Mouse (Mus musculus) liver, adult 2 months (tissue): ENCODE measurements at regions not wholly inside any gene's neighbourhood (a gene's known extent, or its start where the extent isn't known, plus 50 kb on each side); places are given as distances from the start of the nearest gene placed in this dataset.

Experiments
- CTCF ChIP-seq: fragments of 200-500 bp; IDR thresholded peaks from 2 replicates; pipeline ENCODE4 v1.5.1; 2011; ENCODE audit warnings: low read depth, low read length, control low read depth
- POLR2A ChIP-seq: fragments of 200-500 bp; IDR thresholded peaks from 2 replicates; pipeline ENCODE4 v1.6.1; 2011; ENCODE audit warnings: low read length, control low read depth; ENCODE audit not compliant: insufficient read depth; ENCODE audit errors: extremely low read depth

DNA sequence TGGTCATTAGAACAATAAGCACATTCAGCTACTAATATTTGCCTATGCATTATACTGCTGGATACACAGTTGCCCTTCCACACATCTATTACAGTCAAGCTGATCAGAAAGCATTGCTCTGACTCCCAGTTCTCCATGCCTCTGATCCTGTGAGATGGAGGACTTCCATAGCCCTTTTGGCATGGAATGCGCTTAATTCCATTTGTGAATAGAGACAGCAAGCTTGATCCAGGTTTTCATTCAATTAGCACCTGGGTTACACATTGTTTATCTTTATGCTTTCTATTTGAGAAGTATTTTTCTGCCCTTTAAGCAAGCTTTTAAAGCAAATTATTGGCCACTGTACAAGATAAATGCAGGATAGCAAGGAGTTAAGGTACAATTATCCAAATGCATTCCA, 158.9 kb upstream of the Ap5m1 start:
- no peak for TF ChIP-seq CTCF
- TF ChIP-seq POLR2A = no peak
